Mouse (Mus musculus): Measurements from ENCODE around the gene Ube3c.
A peak's percentile ranks its signal among the peaks of the same experiment; 100 is the strongest.
"Not testable (repeated sequence)": the region's sequence is repeated elsewhere in the genome, so short reads cannot be mapped to it uniquely, and the experiment has no call there.

Ube3c gene

DNA sequence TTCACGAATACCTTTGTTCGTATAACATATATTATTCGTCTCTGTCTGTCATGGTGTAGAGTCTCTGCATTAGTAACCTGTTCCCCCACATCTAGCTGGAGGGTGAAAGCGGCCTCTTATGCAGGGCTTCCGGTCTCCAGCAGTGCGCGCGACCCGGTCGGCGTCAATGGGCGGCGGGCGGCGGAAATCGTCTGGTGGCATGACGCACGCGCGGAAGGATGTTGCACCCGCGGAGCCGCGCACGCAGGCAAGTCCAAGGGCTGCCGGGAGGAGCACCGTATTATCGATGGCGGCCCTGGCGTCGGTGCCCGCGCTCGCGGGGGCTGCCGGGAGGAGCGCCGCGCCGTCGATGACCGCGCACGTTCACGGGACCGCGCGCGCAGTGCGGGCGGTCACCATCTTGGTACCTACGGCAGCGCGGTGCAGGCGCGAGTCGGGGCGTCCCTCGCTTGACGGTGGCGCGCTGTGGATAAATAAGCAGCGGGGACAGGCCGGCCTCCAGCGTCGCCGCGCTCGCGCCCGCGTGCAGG is at the start of gene Ube3c:
Ube3c (plus strand) TSS at position 395 of the 530 bp plus-strand sequence.
- peak; percentile 99 for DNase-seq

DNA sequence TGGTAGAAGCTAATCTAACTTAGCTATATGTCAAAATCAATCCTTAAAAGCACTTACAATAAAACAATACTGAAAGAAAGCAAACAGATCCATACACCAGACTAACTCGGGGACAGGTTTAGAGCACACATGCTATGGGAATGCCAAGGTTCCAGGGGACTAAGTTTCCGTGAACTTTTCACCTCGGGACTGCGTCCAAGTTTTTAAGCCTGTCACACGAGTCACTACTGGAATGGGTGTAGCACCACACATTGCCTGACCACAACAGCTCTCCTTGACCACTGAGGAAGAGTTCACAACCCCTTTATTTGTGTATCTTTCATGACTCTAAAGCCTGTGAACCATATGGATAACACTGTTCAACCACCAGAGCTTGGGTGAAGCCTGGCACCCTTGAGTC is 8.9 kb upstream of the Ube3c start:
- DNase-seq: no peak

DNA sequence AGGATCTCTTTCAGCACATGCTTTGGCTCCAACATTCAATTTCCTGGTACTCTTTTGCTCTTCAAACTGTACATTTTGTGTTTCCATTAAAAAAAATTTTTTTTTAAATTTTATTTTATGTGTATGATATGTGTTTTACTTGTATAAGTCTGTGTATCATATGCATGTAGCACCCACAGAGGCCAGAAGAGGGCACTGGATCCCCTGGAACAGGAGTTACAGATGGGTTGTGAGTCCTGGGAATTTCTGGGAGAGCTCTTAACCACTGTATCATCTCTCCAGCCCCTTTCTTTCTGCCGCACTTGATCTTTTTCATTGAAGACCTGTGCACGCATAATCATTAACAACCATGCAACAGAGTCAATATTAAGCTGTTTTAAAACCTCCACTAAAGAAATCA is 8.4 kb upstream of the Ube3c start:
- no peak for DNase-seq

DNA sequence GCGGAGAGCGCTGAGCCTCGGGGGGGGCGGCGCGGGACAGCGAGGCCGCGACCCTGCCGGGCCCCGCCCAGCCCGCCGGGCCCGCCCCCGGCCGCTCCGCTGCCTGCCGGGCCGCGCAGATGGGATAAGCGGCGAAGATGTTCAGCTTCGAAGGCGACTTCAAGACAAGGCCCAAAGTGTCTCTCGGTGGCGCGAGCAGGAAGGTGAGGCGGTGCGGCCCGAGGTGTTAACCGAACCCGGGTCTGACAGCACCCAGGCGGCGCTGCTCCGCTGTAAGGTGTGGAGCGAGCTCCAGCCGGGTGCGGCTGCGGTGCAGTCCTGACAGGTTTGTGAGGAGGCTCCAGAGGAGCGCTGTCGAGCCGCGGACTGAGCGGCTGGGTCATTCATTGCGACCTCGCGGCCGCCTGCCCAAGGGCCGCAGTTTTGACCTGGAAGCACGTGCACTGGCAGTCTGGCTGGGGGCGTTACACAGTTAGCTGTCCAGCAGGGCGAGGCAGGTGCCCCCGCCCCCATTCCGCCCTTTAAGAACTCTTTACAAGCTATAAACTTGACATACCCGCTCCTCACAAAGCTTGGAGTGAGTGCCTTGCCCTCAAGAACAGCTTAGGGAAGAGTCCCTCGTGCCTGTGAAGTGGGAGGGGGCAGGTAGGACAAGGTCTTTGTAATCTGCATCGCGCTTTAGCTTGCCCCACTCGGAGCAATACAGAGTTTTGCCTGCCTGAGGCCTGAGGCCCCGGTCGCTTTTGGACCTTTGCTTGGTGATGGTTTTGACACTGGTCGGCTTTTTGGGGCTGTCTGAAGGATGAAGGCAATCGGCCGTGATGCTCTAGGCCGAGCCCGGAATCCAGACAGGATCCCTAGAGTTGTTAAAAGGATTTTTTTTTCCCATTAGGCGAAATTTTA is 587 bp downstream of the Ube3c start:
- DNase-seq: peak; percentile 52

DNA sequence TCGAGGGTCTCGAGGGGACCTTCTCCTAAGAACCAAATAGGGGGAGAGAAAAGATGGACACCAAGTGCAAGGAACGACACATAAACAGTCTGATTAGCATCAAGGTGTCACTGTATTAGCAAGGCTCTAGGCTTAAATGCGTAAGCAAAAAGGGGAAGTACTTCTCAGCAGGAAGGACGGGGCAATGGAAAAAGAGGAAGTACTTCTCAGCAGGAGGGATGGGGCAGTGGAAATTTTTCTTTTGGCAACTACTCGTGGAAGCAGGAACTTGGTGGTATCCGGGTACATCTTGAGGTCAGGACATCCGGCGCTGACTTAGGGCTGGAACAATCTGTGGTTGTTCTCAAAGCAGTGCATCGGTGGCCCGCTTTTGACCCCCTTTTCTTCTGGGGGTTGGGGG is 5.2 kb downstream of the Ube3c start:
- not testable (repeated sequence) for DNase-seq

DNA sequence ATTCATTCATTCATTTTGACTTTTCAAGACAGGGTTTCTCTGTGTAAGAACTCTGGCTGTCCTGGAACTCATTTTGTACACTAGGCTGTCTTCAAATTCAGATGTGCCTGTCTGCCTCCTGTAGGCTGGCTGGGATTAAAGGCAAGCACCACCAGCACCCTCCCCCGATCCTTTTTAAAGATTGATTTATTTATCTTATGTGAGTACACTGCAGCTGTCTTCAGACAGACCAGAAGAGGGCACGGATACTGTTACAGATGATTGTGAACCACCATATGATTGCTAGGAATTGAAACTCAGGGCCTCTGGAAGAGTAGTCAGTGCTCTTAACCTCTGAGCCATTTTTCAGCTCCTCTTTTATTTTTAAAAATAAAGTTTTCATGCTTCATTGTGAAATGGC is 6.0 kb downstream of the Ube3c start:
- DNase-seq: no peak

DNA sequence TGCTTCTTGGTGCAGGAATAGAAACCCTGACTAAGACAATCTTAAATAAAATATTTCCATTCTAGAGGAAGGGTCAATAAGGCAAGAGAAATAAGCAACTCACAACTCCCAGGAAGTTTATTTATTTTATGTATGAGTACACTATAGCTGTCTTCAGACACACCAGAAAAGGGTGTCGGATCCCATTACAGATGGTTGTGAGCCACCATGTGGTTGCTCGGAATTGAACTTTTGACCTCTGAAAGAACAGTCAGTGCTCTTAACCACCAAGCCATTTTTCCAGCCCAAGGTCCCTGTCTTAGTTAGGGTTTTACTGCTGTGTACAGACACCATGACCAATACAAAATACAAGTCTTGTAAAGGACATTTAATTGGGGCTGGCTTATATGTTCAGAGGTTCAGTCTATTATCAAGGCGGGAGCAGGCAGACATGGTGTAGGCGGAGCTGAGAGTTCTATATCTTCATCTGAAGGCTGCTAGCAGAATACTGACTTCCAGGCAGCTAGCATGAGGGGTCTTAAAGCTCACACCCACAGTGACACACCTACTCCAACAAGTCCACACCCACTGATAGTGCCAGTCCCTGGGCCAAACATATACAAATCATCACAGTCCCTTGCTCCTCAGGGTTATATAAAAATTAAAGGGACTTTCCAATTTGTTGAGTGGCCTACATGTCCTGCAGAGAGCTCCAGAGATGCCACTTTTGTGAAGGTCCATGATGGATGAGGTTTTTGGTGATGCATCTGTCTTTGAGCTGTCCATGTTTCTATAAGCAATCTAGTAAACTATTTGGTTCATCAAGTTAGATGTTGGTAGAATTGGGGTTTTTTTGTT is 9.0 kb downstream of the Ube3c start:
- DNase-seq: no peak

DNA sequence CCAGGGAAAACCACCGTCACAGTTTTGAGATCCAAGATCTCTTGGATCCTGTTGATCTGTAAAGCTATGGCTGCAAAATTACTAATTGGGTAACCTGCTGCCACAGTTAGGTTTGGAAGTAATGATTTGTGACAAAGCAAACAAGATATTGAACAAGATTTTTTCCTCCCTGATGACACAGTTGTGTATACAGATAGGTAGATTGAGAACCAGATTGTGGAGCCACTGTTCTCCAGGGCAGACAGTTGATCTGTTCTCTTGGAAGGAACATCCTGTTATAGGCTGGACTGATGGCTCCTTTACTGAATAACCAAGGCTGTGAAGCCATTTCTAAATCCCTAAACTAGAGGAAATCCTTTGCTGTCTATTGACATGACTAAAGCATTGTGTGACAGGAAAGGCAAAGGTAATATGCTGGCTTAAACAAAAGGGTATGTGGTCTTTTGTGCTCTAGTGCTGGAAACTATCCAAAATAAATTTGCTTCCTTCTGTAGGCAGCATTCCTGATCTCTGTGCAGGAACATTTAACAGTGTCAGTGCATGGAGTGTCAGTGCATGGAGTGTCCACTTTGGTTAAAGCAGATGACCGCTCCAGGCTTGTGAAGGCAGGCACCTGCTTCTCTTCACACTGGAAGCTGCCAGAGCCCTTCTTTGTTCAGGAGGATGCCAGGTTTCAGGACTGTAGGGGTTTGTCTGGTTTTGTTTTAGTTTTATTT is 15.0 kb downstream of the Ube3c start:
- DNase-seq: no peak

DNA sequence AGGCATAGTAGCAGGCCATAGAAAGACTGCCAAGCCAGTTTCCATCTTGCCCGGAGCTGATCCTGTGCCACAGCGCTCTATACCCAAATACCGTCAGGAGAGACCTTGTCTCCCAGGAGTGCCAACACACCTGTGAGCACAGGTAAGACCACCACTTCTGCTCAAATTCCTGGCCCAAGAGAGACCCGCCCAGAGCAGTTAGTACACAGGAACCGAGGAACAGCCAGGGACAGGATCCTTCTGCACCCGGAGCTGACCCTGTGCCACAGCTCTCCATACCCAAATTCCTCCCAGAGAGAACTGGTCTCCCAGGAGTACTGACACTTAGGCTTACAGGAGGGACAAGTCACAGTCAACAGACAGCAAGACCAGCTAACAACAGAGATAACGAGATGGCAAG is 23.1 kb downstream of the Ube3c start:
- not testable (repeated sequence) for DNase-seq

DNA sequence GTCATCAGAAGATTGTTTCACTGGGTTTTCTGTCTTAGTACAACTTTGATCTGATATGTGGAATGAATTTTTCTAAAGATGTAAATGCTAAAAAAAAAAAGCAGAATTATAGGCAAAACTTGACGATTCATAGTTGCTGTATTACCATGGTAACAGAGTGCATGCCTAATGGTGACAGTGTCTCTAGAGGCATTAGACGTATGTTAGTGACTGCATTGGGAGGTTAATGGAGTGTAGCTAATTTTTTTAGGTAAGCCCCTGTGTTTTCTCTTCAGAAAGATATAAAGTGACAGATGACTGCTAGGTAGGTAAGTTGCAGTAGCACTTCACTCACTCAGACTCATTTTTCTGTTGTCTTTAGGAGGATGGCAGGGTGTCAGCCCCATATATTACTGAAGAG is 37.5 kb downstream of the Ube3c start:
- no peak for DNase-seq

DNA sequence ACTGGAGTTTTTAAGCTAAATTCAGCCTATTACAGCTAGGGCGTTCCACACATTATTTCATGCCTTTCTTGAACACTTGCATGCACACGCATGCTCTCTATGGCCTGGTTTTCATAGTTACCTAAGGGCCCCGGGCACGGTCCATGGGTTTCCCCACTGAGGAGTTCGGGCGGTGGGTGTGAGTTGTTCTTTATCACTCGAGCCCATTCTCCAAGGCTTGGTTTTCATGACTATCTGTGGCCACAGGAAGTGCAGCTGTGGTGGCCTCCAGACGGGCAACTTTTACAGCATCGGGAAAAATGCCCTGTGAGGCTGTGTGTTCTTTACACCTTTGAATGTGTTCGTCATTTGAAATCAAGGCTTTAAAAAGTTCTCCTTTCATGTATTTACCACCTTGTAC is 56.6 kb downstream of the Ube3c start:
- DNase-seq: no peak

DNA sequence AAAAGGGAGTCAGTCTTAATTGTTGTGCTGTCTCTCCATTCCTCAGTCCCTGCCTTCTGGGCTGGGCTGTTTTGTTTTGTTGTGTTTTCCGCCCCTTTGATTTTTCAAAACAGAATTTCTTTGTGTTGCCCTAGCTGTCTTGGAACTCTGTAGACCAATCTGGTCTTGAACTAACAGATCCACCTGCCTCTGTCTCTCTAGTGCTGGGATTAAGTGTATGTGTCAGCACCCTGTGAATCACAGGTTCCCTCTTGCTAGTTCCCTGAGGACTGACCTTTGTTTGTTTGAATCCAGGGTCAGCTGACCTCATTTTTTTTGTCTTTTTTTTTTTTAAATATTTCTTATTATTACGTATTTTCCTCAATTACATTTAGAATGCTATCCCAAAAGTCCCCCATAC is 60.9 kb downstream of the Ube3c start:
- DNase-seq: no peak

DNA sequence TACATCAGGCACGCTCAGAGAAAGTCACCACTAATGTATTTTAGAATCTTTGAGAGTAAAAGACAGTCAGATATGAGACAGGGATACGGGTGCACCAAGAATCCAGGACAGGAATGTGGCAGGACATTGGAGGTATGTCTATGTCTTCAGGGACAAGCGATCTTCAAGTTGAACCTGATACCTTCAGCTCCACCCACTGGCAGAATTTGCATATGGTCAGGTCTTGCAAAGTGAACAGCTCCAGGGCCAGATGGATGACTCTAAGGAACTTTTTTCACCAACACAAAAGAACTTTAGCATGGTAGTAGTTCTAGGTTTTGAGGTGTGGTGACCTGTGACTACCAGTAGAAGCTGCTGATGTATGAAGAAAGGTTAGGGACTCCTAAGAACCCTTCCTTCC is 62.7 kb downstream of the Ube3c start:
- no peak for DNase-seq

DNA sequence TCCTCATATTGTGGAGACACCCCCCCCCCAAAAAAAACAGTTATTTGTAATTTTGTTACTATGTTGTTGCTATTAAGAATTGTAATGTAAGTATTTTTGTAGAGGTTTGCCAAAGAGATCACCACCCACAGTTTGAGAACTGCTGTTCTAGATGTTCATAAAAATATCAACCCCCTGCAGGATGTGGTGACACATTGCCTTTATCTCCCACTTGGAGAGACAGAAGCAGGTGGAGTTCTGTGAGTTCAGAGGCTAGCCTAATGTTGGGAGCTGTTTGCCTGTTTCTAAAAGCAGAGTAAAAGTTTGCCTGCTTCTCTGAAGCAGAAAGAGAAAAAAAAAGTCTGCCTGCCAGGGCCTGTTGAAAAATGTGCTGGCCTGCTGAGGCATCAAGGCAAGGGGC is 67.3 kb downstream of the Ube3c start:
- no peak for DNase-seq

DNA sequence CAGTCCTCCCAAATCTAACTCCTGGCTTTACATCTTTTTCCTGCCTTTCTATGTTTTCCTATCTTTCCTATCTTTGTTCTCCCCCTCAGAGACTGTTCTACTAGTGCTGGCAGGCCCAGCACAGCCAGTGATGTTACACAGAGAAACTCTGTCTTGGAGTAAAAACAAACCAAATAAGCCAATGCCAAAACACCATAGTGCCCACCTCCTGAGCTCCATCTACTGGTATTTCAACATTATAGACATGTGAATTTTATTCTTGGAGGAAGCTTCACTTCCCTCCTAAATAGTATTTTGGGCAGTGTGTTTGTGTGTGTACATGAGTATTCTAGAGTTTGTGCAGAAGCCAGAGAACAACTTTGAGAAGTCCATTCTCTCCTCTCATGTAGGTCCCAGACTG is 67.8 kb downstream of the Ube3c start:
- DNase-seq: no peak

DNA sequence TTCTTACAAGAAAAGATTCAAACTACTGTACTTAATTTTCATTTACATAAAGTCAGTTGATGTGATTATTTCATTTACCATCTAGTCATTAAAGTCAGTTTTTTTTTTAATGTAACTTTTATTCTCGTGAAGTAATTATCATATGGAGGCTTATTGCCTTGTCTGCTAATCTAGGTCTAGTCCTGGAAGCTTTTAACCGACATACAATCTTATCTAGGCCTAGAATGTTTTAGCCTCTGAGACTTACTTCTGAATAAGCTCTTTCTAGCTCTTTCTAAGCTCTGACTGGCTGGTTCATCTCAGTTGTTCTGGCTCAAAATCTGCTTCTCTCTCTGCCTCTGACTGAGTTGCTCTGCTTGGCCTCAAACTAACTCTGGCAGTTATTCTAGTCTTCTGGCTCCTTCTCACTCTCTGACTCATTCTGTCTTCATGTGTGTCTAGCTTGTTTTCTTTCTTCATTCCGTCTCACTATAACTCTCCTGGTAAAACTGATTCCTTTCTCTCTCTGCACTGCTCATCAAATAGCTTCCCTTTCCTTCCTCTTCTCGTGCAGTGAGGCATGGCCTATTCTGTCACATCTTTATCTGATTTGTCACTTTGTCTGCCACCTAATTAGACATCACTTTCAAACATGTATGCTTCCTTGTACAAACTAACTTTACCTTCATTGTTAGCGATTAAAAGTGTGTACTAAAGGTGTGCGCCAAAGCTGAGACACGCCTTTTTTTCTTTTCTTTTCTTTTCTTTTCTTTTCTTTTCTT is 72.3 kb downstream of the Ube3c start:
- DNase-seq: no peak

DNA sequence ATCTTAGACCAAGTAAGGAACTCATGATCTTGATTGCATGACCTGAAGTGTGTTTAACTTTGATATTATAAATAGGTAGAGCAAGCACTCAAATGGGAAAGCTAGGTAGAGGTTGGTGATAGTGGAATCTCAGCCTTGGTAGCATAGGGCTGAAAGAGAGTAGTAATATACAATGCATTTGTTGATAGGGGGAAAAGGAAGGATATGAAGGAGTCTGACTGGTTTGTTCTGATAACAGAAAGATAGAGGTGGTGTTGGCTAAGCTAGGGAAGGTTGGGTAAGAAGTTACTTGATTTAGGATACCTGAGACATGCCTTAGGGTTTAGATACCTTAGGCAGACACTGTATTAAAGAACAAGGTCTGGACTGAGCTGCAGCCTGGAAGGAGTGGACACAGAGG is 82.7 kb downstream of the Ube3c start:
- DNase-seq: no peak

DNA sequence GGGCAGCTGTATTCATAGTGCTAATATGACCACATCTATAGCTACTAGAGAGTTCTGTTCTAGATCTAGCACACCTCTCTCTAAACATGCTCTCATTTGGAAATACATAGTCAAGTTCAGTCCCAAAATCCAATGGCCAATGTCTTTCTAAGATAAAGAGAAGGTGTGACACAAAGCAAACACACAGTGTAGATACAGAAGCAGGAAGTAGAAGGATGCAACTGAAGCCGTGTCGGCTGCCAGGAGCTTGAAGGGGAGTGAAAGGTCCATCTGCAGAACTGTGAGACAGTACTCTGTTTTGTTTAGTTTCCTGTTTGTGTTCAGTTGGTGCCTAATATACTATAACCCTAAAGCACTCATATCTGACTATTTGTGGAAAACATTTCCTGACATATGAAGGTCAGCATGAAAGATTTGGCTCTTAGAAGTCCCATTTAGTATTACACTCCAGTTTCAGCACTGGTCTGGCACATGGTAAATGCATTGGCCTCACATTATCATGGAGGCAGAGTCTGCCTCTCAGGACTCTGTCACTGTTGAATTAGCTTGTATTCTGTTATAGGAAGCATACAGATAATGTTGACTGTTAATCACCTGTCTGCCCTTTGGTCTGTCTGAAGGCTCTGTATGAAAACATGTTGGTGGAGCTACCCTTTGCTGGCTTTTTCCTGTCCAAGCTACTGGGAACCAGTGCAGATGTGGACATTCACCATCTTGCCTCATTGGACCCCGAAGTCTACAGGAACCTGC is 88.7 kb downstream of the Ube3c start:
- no peak for DNase-seq

DNA sequence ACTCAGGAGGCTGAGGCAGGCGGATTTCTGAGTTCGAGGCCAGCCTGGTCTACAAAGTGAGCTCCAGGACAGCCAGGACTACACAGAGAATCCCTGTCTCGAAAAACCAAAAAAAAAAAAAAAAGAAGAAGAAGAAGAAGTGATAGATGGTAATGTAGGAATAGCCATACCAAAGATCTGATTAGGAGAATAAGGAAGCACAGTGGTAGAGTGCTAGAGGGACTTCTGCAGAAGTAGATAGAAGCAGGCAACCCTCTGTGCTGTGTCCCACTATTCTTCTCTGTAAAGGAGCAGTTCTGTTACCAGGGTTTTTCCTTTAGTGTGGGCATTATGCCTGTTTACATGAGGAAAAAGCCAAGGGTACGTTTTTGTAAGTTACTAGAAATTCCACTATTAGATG is 92.2 kb downstream of the Ube3c start:
- DNase-seq: not testable (repeated sequence)

DNA sequence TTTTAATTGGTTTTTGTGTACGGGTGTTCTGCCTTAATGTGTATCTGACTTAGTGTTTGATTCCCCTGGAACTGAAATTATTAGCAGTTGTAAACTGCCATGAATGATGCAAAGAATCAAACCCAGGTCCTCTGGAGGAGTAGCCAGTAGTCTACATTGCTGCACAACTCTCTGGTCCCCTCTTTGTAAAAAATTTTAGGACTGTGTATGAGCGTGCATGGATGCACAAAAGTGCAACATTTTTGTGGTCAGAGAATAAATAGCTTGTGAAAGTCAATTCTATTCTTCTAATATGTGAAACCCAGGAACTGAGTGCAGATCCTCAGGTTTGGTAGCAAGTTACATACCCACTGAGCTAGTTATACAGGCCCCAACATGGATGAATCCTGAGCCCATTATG is 96.3 kb downstream of the Ube3c start:
- DNase-seq: no peak

DNA sequence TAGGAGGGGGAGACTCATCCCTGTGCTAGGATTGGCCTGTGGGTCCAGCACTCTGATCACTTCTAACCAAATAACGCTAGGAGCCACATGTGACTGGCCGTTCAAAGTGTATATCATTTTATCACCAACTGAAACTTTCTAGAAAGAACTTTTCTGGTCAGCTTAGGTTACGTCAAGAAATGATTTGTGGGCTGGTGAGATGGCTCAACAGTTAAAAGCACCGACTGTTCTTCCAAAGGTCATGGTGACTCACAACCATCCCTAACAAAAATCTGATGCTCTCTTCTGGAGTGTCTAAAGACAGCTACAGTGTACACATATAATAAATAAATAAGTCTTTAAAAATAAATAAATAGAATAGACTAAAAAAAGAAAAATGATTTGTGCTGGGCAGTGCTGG is 103.5 kb downstream of the Ube3c start:
- no peak for DNase-seq

DNA sequence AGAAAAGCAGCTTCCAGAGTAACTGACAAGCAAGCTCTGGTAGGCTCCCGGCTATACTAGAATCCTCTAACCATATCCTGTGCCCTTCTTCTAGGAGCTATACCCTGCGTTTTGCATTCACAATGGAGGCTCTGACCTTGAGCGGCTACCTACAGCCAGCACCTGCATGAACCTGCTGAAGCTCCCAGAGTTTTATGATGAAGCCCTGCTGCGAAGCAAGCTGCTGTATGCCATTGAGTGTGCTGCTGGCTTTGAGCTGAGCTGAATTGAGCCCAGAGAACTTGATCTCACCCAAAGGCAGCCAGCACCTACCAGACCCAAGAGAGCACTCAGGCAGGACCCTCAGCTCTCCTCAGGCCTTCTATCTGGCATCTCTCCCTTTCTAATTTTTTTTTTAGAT is 105.3 kb downstream of the Ube3c start:
- no peak for DNase-seq

Measured in right cerebral cortex, postnatal 14 days (tissue).